25 mouse cellular contexts compared by ENCODE assay signal in the genomic region with DNA sequence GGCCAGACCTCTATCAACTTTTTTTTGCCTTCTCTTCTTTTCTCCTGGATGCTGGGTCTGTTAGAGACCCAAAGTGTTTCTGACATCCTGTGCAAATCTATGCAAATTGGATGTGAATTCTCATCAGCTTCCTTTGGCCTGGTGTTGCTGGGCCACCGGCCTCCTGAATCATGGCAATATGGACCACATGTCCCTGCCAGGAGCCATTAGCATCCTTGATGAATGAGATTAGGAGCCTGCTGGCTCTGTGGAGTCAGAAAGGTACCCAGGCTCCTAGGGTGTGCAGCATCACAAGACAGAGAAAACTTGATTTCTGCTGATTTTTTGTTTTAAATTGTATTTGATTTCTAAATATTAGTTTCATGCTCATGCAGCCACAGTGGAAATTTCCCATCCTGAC.
A peak's percentile ranks its signal among the peaks of the same experiment; 100 is the strongest.
DNase-seq lines count a peak whose midpoint lies in the region; ATAC-seq and TF ChIP-seq lines count a peak whose summit lies in the region.
"Had no signal": no experiment of that assay in that cellular context is flagged by ENCODE, and none has a peak within 500 bp of the region (broad histone marks: within the 10 kb centered on the region; RNA-seq: fewer than 3 reads in every experiment).

No protein-coding gene starts in this region.

- ATAC-seq in forebrain, embryonic 14.5 days, result 0 out of 2 replicates have a peak, but pooled peaks have one; percentile 6
- ATAC-seq in forebrain, postnatal 0 days, result no peak
- peak; percentile 60; the same call in 1 of the 2 replicates for ATAC-seq in hindbrain, embryonic 16.5 days
- no peak for ATAC-seq in hindbrain, embryonic 13.5 days (ENCODE audit: low FRiP score)
- ATAC-seq in midbrain, embryonic 14.5 days (ENCODE audit: low FRiP score, low TSS enrichment), result no peak
- no peak for ATAC-seq in midbrain, embryonic 13.5 days
- ATAC-seq: activated CD4-positive, CD25-positive, alpha-beta regulatory T cell, adult 4 months; intestine, postnatal 0 days had no signal

- peaks cover 7% of the 10 kb centered on the region for H3K4me1 ChIP-seq in forebrain, embryonic 14.5 days (ENCODE audit: control insufficient read depth, insufficient read depth, low read length)
- peaks cover 8% of the 10 kb centered on the region; the same call in 1 of the 2 replicates for H3K4me1 ChIP-seq in forebrain, postnatal 0 days (ENCODE audit: insufficient read depth)
- H3K4me1 ChIP-seq in hindbrain, embryonic 16.5 days (ENCODE audit: control insufficient read depth, insufficient read depth, low read depth, low read length), result peaks cover 10% of the 10 kb centered on the region
- H3K4me1 ChIP-seq in hindbrain, embryonic 13.5 days (replicated peaks), result peaks cover 10% of the 10 kb centered on the region; the same call in 1 of the 2 replicates
- no peaks in the 10 kb centered on the region for H3K4me1 ChIP-seq in midbrain, embryonic 14.5 days (ENCODE audit: control insufficient read depth, insufficient read depth, low read length)
- H3K4me1 ChIP-seq in midbrain, embryonic 13.5 days (replicated peaks), result 0 out of 2 replicates have a peak, but pooled peaks cover 2% of the 10 kb centered on the region
- H3K4me1 ChIP-seq: embryonic facial prominence, embryonic 12.5 days; embryonic facial prominence, embryonic 15.5 days; heart, embryonic 15.5 days had no signal

- H3K27ac ChIP-seq in forebrain, embryonic 14.5 days (ENCODE audit: low read depth, low read length), result peak overlapping the region; percentile 27; the same call in 1 of the 2 replicates
- H3K27ac ChIP-seq in forebrain, postnatal 0 days (ENCODE audit: low read depth, low read length), result no peak overlapping the region
- H3K27ac ChIP-seq in hindbrain, embryonic 16.5 days (ENCODE audit: low read depth, low read length), result no peak overlapping the region
- H3K27ac ChIP-seq in hindbrain, embryonic 13.5 days, result no peak overlapping the region
- no peak overlapping the region for H3K27ac ChIP-seq in midbrain, embryonic 14.5 days (replicated peaks; ENCODE audit: low read depth, low read length)
- no peak overlapping the region for H3K27ac ChIP-seq in midbrain, embryonic 13.5 days
- H3K27ac ChIP-seq: embryonic facial prominence, embryonic 12.5 days; embryonic facial prominence, embryonic 15.5 days; gastrocnemius, adult 2 months; heart, embryonic 15.5 days; hindbrain, embryonic 12.5 days had no signal

- no peaks in the 10 kb centered on the region for H3K27me3 ChIP-seq in forebrain, embryonic 14.5 days (replicated peaks; ENCODE audit: control insufficient read depth, insufficient read depth, low read length)
- H3K27me3 ChIP-seq in forebrain, postnatal 0 days (ENCODE audit: insufficient read depth, low read length), result no peaks in the 10 kb centered on the region
- H3K27me3 ChIP-seq in hindbrain, embryonic 16.5 days (replicated peaks; ENCODE audit: control insufficient read depth, insufficient read depth, low read length), result no peaks in the 10 kb centered on the region
- no peaks in the 10 kb centered on the region for H3K27me3 ChIP-seq in hindbrain, embryonic 13.5 days
- H3K27me3 ChIP-seq in midbrain, embryonic 14.5 days (ENCODE audit: control insufficient read depth, insufficient read depth, low read length), result no peaks in the 10 kb centered on the region
- no peaks in the 10 kb centered on the region for H3K27me3 ChIP-seq in midbrain, embryonic 13.5 days
- H3K27me3 ChIP-seq: embryonic facial prominence, embryonic 12.5 days; embryonic facial prominence, embryonic 15.5 days; forebrain, embryonic 15.5 days; heart, embryonic 12.5 days; heart, embryonic 15.5 days; hindbrain, embryonic 12.5 days had no signal

- no peaks in the 10 kb centered on the region for H3K9me3 ChIP-seq in forebrain, embryonic 14.5 days (replicated peaks; ENCODE audit: control insufficient read depth, low read length)
- H3K9me3 ChIP-seq in forebrain, postnatal 0 days (ENCODE audit: low read length), result no peaks in the 10 kb centered on the region
- H3K9me3 ChIP-seq in hindbrain, embryonic 16.5 days (ENCODE audit: control insufficient read depth, low read length), result no peaks in the 10 kb centered on the region; the same call in 1 of the 2 replicates
- no peaks in the 10 kb centered on the region for H3K9me3 ChIP-seq in hindbrain, embryonic 13.5 days
- no peaks in the 10 kb centered on the region for H3K9me3 ChIP-seq in midbrain, embryonic 14.5 days (ENCODE audit: control insufficient read depth, low read length)
- H3K9me3 ChIP-seq in midbrain, embryonic 13.5 days, result no peaks in the 10 kb centered on the region
- H3K9me3 ChIP-seq: embryonic facial prominence, embryonic 12.5 days; embryonic facial prominence, embryonic 15.5 days; forebrain, embryonic 15.5 days; heart, embryonic 12.5 days; heart, embryonic 15.5 days; hindbrain, embryonic 12.5 days had no signal

- peak; percentile 52 to 74 for DNase-seq in cerebellum, postnatal 10 days
- no peak for DNase-seq in cerebellum, adult 11-12 months
- peak; percentile 32 for DNase-seq in forebrain, embryonic 14.5 days (ENCODE audit: low spot score)
- no peak for DNase-seq in forebrain, postnatal 0 days
- peak; percentile 14 for DNase-seq in midbrain, embryonic 14.5 days
- DNase-seq: adrenal gland, adult 8-10 months; adrenal gland, postnatal 25 days; cerebellum, adult 2 months; cerebellum, postnatal 25 days; gastrocnemius, adult 2 months; gastrocnemius, postnatal 14 days; heart, postnatal 10 days; heart, postnatal 36 days; kidney, adult 2 months had no signal

- H3K4me3 ChIP-seq in forebrain, embryonic 14.5 days (ENCODE audit: low read depth, low read length), result no peak overlapping the region
- no peak overlapping the region for H3K4me3 ChIP-seq in forebrain, postnatal 0 days (ENCODE audit: low read depth, low read length)
- H3K4me3 ChIP-seq in hindbrain, embryonic 16.5 days (ENCODE audit: low read length), result no peak overlapping the region
- H3K4me3 ChIP-seq in hindbrain, embryonic 13.5 days, result no peak overlapping the region
- no peak overlapping the region for H3K4me3 ChIP-seq in midbrain, embryonic 14.5 days (replicated peaks; ENCODE audit: low read depth, low read length)
- no peak overlapping the region for H3K4me3 ChIP-seq in midbrain, embryonic 13.5 days (replicated peaks)
- H3K4me3 ChIP-seq: embryonic facial prominence, embryonic 12.5 days; embryonic facial prominence, embryonic 15.5 days; forebrain, embryonic 15.5 days; gastrocnemius, adult 2 months; heart, embryonic 12.5 days; heart, embryonic 15.5 days; hindbrain, embryonic 12.5 days had no signal

- H3K9ac ChIP-seq in forebrain, embryonic 14.5 days (ENCODE audit: low read length), result no peak overlapping the region
- H3K9ac ChIP-seq in forebrain, postnatal 0 days, result no peak overlapping the region
- H3K9ac ChIP-seq in hindbrain, embryonic 16.5 days (ENCODE audit: low read depth, low read length), result no peak overlapping the region
- H3K9ac ChIP-seq in hindbrain, embryonic 13.5 days, result no peak overlapping the region
- H3K9ac ChIP-seq in midbrain, embryonic 14.5 days (replicated peaks; ENCODE audit: low read length), result no peak overlapping the region
- H3K9ac ChIP-seq in midbrain, embryonic 13.5 days (replicated peaks), result no peak overlapping the region
- H3K9ac ChIP-seq: embryonic facial prominence, embryonic 12.5 days; embryonic facial prominence, embryonic 15.5 days; forebrain, embryonic 15.5 days; heart, embryonic 12.5 days; heart, embryonic 15.5 days; hindbrain, embryonic 12.5 days had no signal

- 40% methylated on average over 1 of the region's 1 CpGs for WGBS in forebrain, embryonic 14.5 days
- 31% methylated on average over 1 of the region's 1 CpGs for WGBS in forebrain, postnatal 0 days
- WGBS in hindbrain, embryonic 16.5 days, result 40% methylated on average over 1 of the region's 1 CpGs
- WGBS in hindbrain, embryonic 13.5 days, result 36% methylated on average over 1 of the region's 1 CpGs
- 44% methylated on average over 1 of the region's 1 CpGs for WGBS in midbrain, embryonic 14.5 days
- WGBS in midbrain, embryonic 13.5 days, result 42% methylated on average over 1 of the region's 1 CpGs

- no peaks in the 10 kb centered on the region for H3K36me3 ChIP-seq in forebrain, embryonic 14.5 days (ENCODE audit: control insufficient read depth, insufficient read depth, low read length)
- H3K36me3 ChIP-seq in forebrain, postnatal 0 days (ENCODE audit: insufficient read depth), result no peaks in the 10 kb centered on the region
- H3K36me3 ChIP-seq in hindbrain, embryonic 16.5 days (ENCODE audit: control insufficient read depth, insufficient read depth, low read length), result no peaks in the 10 kb centered on the region
- no peaks in the 10 kb centered on the region for H3K36me3 ChIP-seq in hindbrain, embryonic 13.5 days
- no peaks in the 10 kb centered on the region for H3K36me3 ChIP-seq in midbrain, embryonic 14.5 days (ENCODE audit: control insufficient read depth, insufficient read depth, low read length)
- no peaks in the 10 kb centered on the region for H3K36me3 ChIP-seq in midbrain, embryonic 13.5 days
- H3K36me3 ChIP-seq: embryonic facial prominence, embryonic 12.5 days; embryonic facial prominence, embryonic 15.5 days; forebrain, embryonic 15.5 days; heart, embryonic 12.5 days; heart, embryonic 15.5 days; hindbrain, embryonic 12.5 days had no signal

- no peak overlapping the region for H3K4me2 ChIP-seq in forebrain, embryonic 14.5 days (ENCODE audit: low read length)
- H3K4me2 ChIP-seq in forebrain, postnatal 0 days (ENCODE audit: low read depth), result no peak overlapping the region
- H3K4me2 ChIP-seq in hindbrain, embryonic 16.5 days (ENCODE audit: low read length), result no peak overlapping the region
- no peak overlapping the region for H3K4me2 ChIP-seq in hindbrain, embryonic 13.5 days
- no peak overlapping the region for H3K4me2 ChIP-seq in midbrain, embryonic 14.5 days (ENCODE audit: low read length)
- no peak overlapping the region for H3K4me2 ChIP-seq in midbrain, embryonic 13.5 days (replicated peaks)
- H3K4me2 ChIP-seq: embryonic facial prominence, embryonic 12.5 days; embryonic facial prominence, embryonic 15.5 days; forebrain, embryonic 15.5 days; heart, embryonic 12.5 days; heart, embryonic 15.5 days; hindbrain, embryonic 12.5 days had no signal

- no peak for TF ChIP-seq CTCF in forebrain, postnatal 0 days (IDR thresholded peaks at IDR 0.05; ENCODE audit: low read depth)

Comparison
In these comparisons a context has a peak if more than half of its experiments do, and no peak if none do; other contexts are left out.
1. DNase-seq: peak in cerebellum, postnatal 10 days (2 of 2), forebrain, embryonic 14.5 days (single experiment) and midbrain, embryonic 14.5 days (single experiment); none in cerebellum, adult 11-12 months (single experiment) and forebrain, postnatal 0 days (single experiment).
2. ATAC-seq: peak in forebrain, embryonic 14.5 days (single experiment) and hindbrain, embryonic 16.5 days (single experiment); none in forebrain, postnatal 0 days (single experiment), hindbrain, embryonic 13.5 days (single experiment), midbrain, embryonic 14.5 days (single experiment) and midbrain, embryonic 13.5 days (single experiment).